Mouse (Mus musculus): Measurements from ENCODE around the gene Bcl2l11.

DNA sequence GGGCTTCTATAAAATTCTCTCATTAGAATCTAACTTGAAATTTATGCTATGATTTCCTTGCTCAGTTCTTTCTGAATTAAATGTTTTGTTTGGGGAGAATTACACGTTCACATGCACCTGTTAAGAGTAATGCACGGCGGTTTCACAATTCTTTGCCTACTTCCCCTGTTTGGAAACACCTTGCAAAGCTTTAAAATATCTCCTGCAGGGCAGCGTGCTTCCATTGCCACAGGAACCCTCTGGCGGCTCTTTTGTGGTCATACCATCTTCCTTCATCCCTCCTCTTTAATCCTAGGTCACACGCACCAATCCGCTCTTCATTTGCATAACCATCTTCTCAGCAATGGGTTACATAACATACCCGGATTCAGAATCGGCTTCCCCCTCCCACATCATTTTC is 14.3 kb upstream of the Bcl2l11 start:
- TF ChIP-seq GATA1 (IDR thresholded peaks at IDR 0.05; ENCODE audit: low read length): no peak
- no peak for TF ChIP-seq TAL1 (IDR thresholded peaks at IDR 0.05; ENCODE audit: low read length)
